Mouse (Mus musculus) hindbrain, embryonic 12.5 days (tissue): Measurements from ENCODE around the gene Olfr823. TPM values are rescaled to one million over a fixed set of nuclear protein-coding genes. Genes with fewer than 3 reads are reported as not detected.
"Not testable (repeated sequence)": the region's sequence is repeated elsewhere in the genome, so short reads cannot be mapped to it uniquely, and the experiment has no call there.

ENCODE experiments used
- ATAC-seq: fragments of 200-750 bp; cut with Nextera tagmentation; 2 replicates; pipeline ENCODE4 v1.8.0; 2017; ENCODE audit warnings: moderate TSS enrichment; ENCODE audit not compliant: low FRiP score
- H3K27ac ChIP-seq: fragments of 300-500 bp; sonication (generic); 2 replicates; pipeline ENCODE4 v1.5.1; 2016; ENCODE audit warnings: mild to moderate bottlenecking
- H3K27me3 ChIP-seq: fragments of 300-500 bp; sonication (generic); 2 replicates; pipeline ENCODE4 v1.6.1; 2016; ENCODE audit warnings: mild to moderate bottlenecking
- H3K36me3 ChIP-seq: fragments of 300-500 bp; sonication (generic); 2 replicates; pipeline ENCODE4 v1.6.1; 2016; ENCODE audit warnings: mild to moderate bottlenecking
- H3K4me1 ChIP-seq: fragments of 300-500 bp; sonication (generic); 2 replicates; pipeline ENCODE4 v1.6.1; 2016
- H3K4me2 ChIP-seq: fragments of 300-500 bp; sonication (generic); replicated peaks from 2 replicates; pipeline ENCODE4 v1.6.1; 2016; ENCODE audit warnings: mild to moderate bottlenecking
- H3K4me3 ChIP-seq: fragments of 300-500 bp; sonication (generic); 2 replicates; pipeline ENCODE4 v1.5.1; 2016; ENCODE audit warnings: mild to moderate bottlenecking
- H3K9ac ChIP-seq: fragments of 300-500 bp; sonication (generic); 2 replicates; pipeline ENCODE4 v1.6.1; 2016; ENCODE audit warnings: mild to moderate bottlenecking, moderate library complexity
- H3K9me3 ChIP-seq: fragments of 300-500 bp; sonication (generic); replicated peaks from 2 replicates; pipeline ENCODE4 v1.6.1; 2016; ENCODE audit warnings: mild to moderate bottlenecking
- WGBS: fragments of 180-500 bp; shearing (Covaris S2); methylation state at CpG from one replicate; pipeline ENCODE4 v1.1.7; 2016; 5-methylcytosine and 5-hydroxymethylcytosine counted together
- polyA plus RNA-seq: library from polyadenylated mRNA; unstranded; fragments of >200 nt; fragmentation: Nextera tagmentation; extraction: Ambion mirVana; gene quantifications from 2 replicates; pipeline ENCODE4 v1.2.1, GENCODE M21; 2016

The Olfr823 gene
- not detected in 2 replicates for polyA plus RNA-seq

DNA sequence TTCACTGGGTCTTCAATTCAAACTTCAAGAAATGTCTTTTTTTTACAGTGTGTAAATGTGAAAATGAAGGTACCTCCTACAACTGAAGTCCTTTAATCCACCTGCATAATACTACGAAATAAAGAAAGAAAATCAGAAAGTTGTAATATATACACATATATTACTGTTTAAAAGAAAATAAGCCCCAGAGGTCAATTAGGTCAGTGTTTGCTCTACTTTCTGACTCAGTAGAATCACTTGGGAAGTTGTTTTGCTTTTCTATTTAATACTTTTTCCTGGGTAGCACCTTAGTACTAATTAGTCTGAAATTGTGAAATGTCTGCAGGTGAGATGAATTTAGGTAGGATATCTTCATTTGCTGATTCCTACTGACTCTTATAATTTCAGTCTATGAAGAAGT, at the start of gene Olfr823:
Gene Olfr823, minus strand, starts transcription at position 101 of the 400 bp plus-strand sequence.
- not testable (repeated sequence) for H3K9ac ChIP-seq, H3K36me3 ChIP-seq, H3K9me3 ChIP-seq, H3K27ac ChIP-seq, H3K4me2 ChIP-seq, ATAC-seq, H3K4me1 ChIP-seq, H3K27me3 ChIP-seq, H3K4me3 ChIP-seq
- WGBS, result 93% methylated on average over 1 of the region's 1 CpGs

DNA sequence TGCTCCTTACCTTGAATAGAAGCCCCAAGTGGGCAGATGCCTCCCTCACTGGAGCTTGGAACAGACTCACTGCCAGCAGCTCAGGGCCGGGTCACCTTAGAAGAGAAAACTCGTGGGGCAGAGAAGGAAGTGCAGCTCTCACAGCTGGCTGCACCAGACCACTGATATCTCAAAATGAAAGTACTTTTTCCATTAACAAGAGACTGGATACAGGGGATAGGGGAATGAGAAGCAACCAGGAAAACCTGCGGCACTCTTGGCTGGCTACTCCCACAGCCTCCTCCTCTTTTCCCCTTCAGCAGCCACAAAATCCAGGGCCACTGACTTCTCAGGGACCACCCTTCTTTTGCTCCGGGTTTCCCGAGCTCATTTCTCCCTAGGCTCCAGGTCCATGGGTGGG, 28.9 kb upstream of the Olfr823 start:
- Histone ChIP-seq H3K36me3 (no peaks in the 10 kb centered on the region), H3K27ac (no peak overlapping the region), H3K27me3 (no peaks in the 10 kb centered on the region), H3K9me3 (no peaks in the 10 kb centered on the region), H3K4me3 (no peak overlapping the region), H3K4me2 (no peak overlapping the region), H3K4me1 (no peaks in the 10 kb centered on the region), H3K9ac (no peak overlapping the region)
- ATAC-seq, result no peak
- 81% methylated on average over 5 of the region's 5 CpGs for WGBS

DNA sequence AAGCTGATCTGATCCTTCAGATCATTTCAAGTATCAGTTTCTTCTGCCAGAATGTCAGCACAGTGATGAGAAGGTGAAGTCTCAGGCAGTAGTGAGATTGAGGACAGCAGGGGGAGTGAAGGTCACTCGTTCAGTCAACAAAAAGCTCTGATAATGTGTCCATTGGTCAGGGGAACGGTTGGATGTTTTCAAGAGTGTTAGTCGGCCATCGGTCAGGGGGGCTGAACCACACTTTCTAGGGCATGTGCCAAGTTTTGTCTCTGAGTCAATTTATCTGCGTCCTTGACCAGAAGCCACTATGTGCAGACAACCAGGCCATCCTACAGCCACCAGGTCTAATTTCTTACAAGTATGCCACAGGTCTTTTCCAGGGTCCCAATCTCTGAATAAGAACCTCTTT, 27.3 kb upstream of the Olfr823 start:
- not testable (repeated sequence) for H3K4me2 ChIP-seq, H3K27ac ChIP-seq, ATAC-seq, H3K4me1 ChIP-seq, H3K9ac ChIP-seq, H3K9me3 ChIP-seq, H3K36me3 ChIP-seq, H3K4me3 ChIP-seq, H3K27me3 ChIP-seq
- 86% methylated on average over 5 of the region's 5 CpGs for WGBS

DNA sequence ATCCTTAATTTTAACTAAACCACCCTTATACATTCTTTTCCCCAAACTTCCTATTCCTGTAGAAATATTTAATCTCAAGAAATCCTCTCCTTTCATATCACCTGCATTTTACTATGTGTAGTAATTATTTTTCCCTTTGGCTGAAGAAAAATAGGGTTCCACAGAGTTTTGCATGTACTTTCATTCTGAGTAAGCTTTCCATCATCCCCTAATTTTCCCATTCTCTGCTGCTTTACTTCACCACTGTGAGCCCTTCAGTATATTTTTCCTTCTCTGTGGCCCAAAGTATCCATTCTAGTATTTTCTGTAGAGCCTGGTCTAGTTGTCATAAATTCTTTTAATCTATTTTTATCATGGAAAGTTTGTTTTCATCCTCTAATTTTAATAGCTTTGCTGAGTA, 19.6 kb upstream of the Olfr823 start:
- Histone ChIP-seq H3K4me2 (no peak overlapping the region), H3K36me3 (no peaks in the 10 kb centered on the region), H3K9ac (no peak overlapping the region), H3K9me3 (no peaks in the 10 kb centered on the region), H3K27ac (no peak overlapping the region), H3K27me3 (no peaks in the 10 kb centered on the region), H3K4me1 (no peaks in the 10 kb centered on the region), H3K4me3 (no peak overlapping the region)
- ATAC-seq, result no peak

DNA sequence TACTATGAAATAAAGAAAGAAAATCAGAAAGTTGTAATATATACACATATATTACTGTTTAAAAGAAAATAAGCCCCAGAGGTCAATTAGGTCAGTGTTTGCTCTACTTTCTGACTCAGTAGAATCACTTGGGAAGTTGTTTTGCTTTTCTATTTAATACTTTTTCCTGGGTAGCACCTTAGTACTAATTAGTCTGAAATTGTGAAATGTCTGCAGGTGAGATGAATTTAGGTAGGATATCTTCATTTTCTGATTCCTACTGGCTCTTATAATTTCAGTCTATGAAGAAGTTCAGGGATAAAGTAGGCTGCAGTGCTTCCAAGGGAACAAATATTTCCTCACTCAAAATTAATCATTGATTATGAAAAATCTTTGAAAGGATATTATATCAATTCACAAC, 14.7 kb upstream of the Olfr823 start, which contains the start of gene Olfr824:
Gene Olfr824, minus strand, starts transcription at position 101 of the 400 bp plus-strand sequence.
- H3K4me3 ChIP-seq, H3K9ac ChIP-seq, H3K27me3 ChIP-seq, H3K4me1 ChIP-seq, H3K36me3 ChIP-seq, H3K4me2 ChIP-seq, H3K9me3 ChIP-seq, H3K27ac ChIP-seq, ATAC-seq: not testable (repeated sequence)

DNA sequence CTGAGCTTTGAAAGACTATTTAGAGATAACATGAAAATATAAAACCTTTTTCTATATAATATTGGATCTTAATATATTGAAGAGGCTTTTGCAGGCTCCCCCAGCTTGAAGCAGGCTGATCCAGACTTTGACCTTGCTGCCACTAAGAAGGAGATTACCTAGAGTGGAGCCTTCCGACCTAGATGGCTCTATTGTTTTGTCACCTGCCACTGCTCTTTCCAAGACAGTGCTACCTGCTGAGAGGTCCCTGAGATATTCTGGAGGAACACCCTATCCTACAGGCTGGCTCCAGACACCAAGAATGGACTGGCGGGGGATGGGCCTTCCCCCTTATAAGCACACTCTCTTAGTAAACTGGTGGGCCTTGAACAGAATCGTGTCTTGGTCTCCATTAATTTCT, 862 bp upstream of the Olfr823 start:
- H3K9me3 ChIP-seq, H3K27me3 ChIP-seq, H3K36me3 ChIP-seq, H3K4me3 ChIP-seq, H3K27ac ChIP-seq, H3K4me1 ChIP-seq, H3K4me2 ChIP-seq, ATAC-seq, H3K9ac ChIP-seq: not testable (repeated sequence)
- WGBS, result 63% methylated on average over 3 of the region's 3 CpGs

DNA sequence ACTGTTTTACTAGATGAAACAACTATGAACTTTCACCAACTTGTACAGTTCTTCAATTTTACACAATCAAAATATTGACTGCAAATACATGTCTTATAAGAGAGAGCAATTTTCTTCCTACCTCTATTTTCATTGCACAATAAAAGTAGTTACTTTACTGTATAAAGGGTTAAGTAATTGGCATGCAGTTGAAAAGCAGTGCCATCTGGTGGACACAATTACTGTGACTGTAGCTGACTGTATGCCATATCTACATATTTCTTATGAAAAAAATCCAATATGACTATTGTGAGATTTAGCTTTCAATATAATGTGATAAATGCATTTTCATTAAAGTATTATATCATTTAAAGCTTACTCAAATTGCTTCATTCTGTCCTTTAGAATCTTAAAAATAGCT, 19.1 kb downstream of the Olfr823 start:
- Histone ChIP-seq H3K27ac (no peak overlapping the region), H3K4me1 (no peaks in the 10 kb centered on the region), H3K9me3 (no peaks in the 10 kb centered on the region), H3K4me3 (no peak overlapping the region), H3K4me2 (no peak overlapping the region), H3K9ac (no peak overlapping the region), H3K36me3 (no peaks in the 10 kb centered on the region), H3K27me3 (no peaks in the 10 kb centered on the region)
- no peak for ATAC-seq

DNA sequence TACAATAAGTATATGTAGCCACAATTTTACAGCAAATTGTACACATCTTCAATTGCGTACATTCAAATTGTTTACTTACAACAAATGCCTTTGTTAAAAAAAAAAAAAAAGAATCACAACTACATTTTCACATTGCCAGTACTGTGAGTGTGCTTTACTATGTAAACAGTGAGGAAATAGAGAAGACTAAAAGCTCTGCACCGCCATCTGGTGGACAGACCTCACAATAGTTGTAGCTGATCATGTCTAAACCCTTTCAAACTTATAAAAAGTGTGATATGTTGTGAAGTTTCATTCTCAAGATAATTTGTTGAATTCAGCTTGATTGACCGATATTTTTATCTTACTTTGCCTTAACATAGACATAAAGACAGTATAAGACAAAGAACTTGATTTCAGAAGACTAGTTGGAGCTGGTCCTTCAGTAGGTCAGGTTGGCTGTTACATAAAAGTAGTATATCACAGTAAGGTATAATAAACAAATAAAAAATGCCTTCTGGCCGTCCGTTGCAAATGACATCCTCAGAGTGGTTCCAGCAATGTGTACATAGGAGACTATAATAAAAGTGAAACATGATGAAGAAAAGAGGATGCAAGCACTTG, 22.2 kb downstream of the Olfr823 start:
- Histone ChIP-seq H3K27ac (no peak overlapping the region), H3K4me3 (no peak overlapping the region), H3K27me3 (no peaks in the 10 kb centered on the region), H3K4me2 (no peak overlapping the region), H3K36me3 (no peaks in the 10 kb centered on the region), H3K9ac (no peak overlapping the region), H3K4me1 (no peaks in the 10 kb centered on the region), H3K9me3 (no peaks in the 10 kb centered on the region)
- 24% methylated on average over 5 of the region's 5 CpGs for WGBS
- no peak for ATAC-seq

DNA sequence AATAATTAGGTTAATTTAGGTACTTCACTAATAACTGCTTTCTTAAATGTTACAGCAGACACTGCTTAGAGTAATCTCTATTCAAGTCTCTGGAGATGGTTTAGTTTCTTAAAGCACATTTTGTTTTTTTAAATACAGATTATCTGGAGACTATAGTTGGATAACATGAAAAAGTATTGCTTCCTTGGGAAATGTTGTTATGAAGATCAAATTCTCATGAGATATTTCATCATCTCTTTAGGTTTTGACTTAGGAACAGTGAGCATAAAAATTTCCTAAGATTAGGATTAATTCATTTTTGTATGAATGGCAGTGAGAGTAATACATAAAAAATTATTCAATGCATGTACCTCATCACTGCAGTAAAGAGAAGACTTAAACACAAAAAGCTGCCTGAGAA, 44.3 kb downstream of the Olfr823 start, which contains the start of gene Olfr822:
Gene Olfr822, plus strand, starts transcription at position 301 of the 400 bp plus-strand sequence.
- Histone ChIP-seq H3K4me3 (no peak within 1 kb of the TSS), H3K9ac (no peak within 1 kb of the TSS), H3K27ac (no peak within 1 kb of the TSS), H3K27me3 (no peaks in the 10 kb centered on the region), H3K36me3 (no peaks in the 10 kb centered on the region), H3K9me3 (no peaks in the 10 kb centered on the region), H3K4me2 (no peak within 1 kb of the TSS), H3K4me1 (no peaks in the 10 kb centered on the region)
- no peak for ATAC-seq

Other genes with a start within 250 kb of the Olfr823 start
- not detected in 2 replicates for gene Olfr814, start 235.5 kb downstream of the Olfr823 start, polyA plus RNA-seq
- gene Olfr815, start 209.5 kb downstream of the Olfr823 start, polyA plus RNA-seq, result not detected in 2 replicates
- not detected in 2 replicates for gene Olfr816, start 199.8 kb downstream of the Olfr823 start, polyA plus RNA-seq
- gene Olfr818, start 166.3 kb downstream of the Olfr823 start, polyA plus RNA-seq, result not detected in 2 replicates
- gene Olfr819, start 148.1 kb downstream of the Olfr823 start, polyA plus RNA-seq, result not detected in 2 replicates
- not detected in 2 replicates for gene Olfr247, start 139.2 kb downstream of the Olfr823 start, polyA plus RNA-seq
- not detected in 2 replicates for gene Gm10310, start 130.3 kb downstream of the Olfr823 start, polyA plus RNA-seq
- not detected in 2 replicates for gene Olfr820, start 102.8 kb downstream of the Olfr823 start, polyA plus RNA-seq
- not detected in 2 replicates for gene Olfr821, start 85.0 kb downstream of the Olfr823 start, polyA plus RNA-seq
- not detected in 2 replicates for gene Olfr822, start 44.2 kb downstream of the Olfr823 start, polyA plus RNA-seq
- not detected in 2 replicates for gene Olfr824, start 14.6 kb upstream of the Olfr823 start, polyA plus RNA-seq
- not detected in 2 replicates for gene Olfr825, start 51.4 kb upstream of the Olfr823 start, polyA plus RNA-seq
- not detected in 2 replicates for gene Olfr826, start 68.8 kb upstream of the Olfr823 start, polyA plus RNA-seq
- not detected in 2 replicates for gene Olfr827, start 99.0 kb upstream of the Olfr823 start, polyA plus RNA-seq
- 7.8 and 8.6 TPM in 2 replicates for gene Neurod4, start 164.9 kb upstream of the Olfr823 start, polyA plus RNA-seq
- 0.31 TPM in 1 of 2 replicates, not detected in the other for gene Tespa1, start 207.5 kb upstream of the Olfr823 start, polyA plus RNA-seq